Mouse (Mus musculus) mouse embryonic stem cell (cell line): ENCODE results near the gene Wipf1.

Experiments
- in situ Hi-C, 2 experiments: fragments of 300-500 bp; cut with MboI; formaldehyde crosslinking; loops; 1 replicate in 1 of 2; 3 replicates in 1 of 2; pipeline ENCODE4 v1.14.3; 2019 to 2020; ENCODE audit warnings: low sequenced_read_pairs in 2 of 2, low pct_unique_long_range_greater_than_20kb in 1 of 2, mixed read lengths in 1 of 2; ENCODE audit not compliant: unreplicated experiment in 1 of 2

Gene Wipf1

DNA sequence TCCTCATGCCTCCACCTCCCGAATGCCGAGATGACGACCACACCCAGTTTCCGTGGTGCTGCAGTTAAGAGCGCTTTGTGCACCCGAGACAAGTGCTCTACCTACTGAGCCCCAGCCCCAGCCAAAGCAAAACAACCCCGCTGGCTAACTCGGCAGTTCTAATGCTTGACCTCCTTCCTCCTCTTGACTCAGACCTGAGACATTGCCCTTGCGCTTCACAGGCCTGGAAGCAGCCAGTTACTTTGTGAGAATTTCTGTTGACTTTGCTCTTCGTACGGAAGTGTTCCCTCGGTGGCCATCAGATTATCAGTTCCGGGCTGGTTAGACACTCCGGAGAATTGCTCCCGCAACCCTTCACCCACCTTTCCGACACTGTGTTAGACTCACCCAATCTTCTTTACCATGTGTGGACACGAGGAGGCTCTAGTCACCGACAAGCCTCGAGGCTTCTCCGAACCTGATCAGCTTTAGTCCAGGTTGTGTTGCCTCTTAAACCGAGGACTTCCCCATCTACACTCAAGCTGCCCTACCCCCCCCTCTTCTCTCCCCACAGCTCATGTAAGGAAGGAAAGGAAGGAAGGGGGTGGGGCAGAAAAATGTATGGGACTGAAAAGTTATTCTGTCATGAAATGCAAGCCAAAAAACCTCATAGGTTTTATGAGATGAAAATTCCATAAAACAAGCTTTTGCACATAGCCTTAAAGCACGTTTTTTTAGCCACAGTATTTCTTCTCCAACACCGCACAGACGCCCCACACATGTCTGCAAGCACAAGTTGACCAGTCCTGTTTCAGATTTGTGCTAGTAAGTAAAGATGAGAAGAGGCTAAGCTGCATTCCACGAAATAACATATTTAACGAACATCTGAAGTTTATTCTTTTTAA, 44.1 kb downstream of the Wipf1 start:
- in situ Hi-C loops = no loop called here

- in situ Hi-C loops = no loop called here
These were observed 44.8 kb downstream of the Wipf1 start for GRCm38 (mm10) chr2:73484561-73485235.

DNA sequence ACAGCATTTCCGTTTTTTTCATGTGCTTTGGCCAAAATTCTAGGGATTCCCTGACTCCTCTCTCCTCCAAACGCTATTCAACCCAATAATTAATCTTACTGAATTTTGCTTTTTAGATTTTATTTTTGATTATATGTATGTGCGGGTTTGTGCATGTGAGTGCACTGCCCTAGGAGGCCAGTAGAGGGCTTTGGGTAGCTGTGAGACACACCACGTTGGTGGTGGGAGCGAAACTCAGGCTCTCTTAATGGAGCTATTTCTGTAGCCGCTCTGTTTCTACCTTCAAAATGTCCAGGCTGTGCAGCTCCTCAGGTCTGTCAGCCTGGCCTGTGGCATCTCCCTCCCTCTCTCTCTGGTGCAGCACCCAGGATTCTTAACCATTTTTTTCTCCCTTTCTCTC, 50.7 kb downstream of the Wipf1 start:
- in situ Hi-C loops = no loop called here

GRCm38 (mm10) chr2:73477501-73477900, 52.0 kb downstream of the Wipf1 start:
- in situ Hi-C loops = no loop called here

DNA sequence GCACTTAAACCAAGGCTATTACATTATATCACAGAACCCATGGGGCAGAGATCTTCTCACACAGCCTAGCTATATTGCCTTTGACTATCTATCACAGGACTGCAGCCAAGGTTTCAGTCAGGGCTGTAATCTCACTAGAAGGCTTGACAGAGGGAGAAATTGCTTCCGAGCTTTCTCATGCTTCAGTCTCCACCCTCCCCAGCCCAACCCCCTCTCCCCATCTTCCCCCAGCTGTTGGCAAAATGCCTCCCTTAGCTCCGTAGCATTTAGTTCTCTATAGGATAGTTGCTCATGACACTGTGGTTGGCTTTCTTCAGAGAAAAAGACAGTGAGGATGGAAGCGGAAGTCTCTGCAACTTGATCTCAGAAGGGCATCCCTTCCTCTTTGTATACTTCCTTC, 54.0 kb downstream of the Wipf1 start:
- in situ Hi-C loops = no loop called here

- in situ Hi-C loops = no loop called here
These were observed 57.4 kb downstream of the Wipf1 start for GRCm38 (mm10) chr2:73472130-73472529.

DNA sequence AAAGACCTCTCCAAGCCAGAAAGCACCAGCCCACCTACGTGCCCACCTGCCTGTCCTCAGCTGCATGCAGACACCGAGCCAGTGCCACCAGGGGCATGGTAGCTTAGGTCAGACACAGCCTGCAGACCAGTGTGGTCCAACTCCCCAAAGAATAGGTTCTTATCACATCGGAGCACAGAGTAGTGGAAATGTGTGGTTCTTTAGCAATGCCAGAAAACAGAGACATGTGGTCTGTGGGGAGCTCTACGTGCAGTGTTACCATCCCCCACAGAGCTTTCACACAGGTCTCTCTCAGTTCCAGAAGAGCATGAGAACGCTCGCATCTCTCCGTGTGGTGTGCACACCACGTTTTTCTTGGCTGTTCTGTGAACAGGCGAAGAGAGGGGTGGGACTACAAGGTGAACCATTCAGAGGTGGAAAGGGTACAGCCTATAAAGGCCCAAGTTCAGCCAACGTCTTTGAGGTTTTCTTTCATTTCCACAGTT, 59.3 kb downstream of the Wipf1 start:
- in situ Hi-C loops = no loop called here

- in situ Hi-C loops = no loop called here
These were observed 60.0 kb downstream of the Wipf1 start for GRCm38 (mm10) chr2:73469552-73469951.

DNA sequence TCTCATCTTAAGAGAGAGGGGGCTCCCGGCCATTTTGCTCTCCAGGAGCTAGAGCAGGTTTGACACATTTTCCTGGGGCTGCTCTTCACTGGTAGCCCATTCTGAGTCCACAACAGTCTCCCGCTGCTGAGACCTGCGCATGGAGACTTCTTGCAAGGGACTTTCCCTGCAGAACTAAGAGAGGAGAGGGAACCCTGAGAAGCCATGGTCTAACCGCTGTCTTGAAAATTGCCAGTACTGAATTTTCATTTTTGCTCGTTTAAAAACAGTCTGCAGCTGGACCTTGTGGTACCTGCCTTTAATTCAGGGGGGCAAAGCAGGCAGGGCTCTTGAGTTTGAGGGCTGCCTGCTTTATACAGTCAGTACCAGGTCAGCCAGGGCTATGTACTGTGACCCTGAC, 60.5 kb downstream of the Wipf1 start:
- in situ Hi-C loops = no loop called here

- in situ Hi-C loops = no loop called here
These were observed 62.3 kb downstream of the Wipf1 start for GRCm38 (mm10) chr2:73467071-73467851.

DNA sequence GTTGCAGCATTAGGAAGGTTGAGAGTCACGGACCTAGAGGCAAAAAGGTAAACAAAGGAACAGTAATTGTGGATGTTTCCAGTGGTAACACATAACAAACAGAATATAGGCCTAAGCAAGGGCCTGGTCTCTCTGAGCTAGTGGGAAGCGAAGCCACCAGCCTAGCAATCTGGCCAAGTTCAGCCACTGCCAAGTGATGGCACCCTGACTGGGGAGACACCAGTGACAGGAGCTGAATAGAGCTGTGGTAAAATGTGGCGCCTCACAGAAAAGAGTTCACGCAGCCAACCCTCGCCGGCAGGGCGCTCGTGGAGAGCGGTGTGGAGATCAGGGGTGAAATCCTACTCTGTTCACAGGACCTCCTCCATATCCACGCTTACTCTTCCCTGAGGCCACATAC, 63.1 kb downstream of the Wipf1 start:
- in situ Hi-C loops = no loop called here

- in situ Hi-C loops = no loop called here
These were observed 65.9 kb downstream of the Wipf1 start for GRCm38 (mm10) chr2:73463431-73464194.

DNA sequence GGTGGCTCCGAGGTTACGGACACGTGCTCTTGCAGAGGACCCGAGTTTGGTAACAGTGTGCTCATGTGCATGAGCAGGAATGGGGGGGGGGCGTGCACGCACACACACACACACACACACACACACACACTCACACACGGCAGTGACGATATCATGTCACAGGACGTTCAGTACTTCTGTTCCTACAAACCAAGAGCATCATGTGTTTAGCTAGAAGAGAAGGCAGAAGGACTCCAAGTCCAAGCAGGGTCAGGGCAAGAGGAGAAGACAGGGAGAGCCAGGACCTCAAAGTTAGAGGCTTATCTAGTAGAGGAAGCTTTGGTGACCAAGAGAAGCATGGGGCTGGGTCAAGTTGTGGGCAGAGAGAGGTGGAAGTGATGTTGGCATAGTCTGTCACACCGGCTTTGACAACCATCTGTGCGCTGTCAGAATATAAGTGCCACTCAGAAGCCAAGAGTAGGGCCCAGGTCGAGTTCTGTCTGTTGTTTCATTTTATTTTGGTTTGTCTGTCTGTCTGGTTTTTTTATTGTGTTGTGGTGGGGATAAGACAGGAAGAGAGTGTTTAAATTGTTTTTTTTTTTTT, 66.7 kb downstream of the Wipf1 start:
- in situ Hi-C loops = no loop called here

GRCm38 (mm10) chr2:73462265-73462664, 67.3 kb downstream of the Wipf1 start:
- in situ Hi-C loops = no loop called here

DNA sequence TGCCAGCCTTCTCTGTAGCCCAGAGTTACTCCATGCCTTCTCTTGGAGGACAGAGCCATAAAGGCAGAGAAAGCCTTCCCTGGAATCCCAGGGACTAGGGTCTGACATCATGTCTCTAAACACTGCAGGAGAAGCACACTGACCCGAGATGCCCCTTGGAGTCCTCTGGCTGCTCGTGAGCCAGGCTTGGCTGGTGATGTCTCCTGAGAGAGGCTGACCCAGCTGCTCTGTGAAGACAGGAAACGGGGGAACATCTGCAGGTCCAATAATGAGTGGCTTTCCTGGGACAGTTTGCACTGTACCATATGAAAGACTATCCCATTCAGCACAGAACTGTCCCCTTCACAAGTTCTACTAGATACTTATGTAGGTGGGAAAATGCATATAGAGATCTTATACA, 69.4 kb downstream of the Wipf1 start:
- in situ Hi-C loops = no loop called here

DNA sequence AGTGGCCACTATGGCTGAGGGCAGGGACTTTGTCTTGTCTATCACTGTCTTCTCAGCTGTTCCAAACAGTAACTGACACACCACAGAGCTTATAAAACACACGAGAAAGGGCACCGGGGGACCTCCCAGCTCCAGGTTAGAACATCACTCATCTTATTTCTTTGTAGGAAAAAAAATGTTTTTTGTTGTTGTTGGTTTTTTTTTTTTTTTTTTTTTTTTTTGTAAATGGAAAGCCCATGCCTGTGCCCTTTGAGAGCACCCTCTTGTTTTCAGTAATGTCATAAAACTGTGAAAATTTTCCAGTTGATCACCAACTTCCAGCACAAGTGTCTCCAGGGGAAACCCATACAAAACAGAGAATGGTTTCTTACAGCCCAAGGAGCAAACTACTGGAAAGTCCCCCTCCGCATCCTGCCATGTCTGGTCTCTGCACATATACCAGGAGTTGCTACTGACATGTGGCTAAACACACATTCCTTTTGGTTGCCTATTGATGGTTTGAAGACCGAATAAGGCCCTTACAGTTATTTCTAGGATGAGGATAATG, 69.9 kb downstream of the Wipf1 start:
- in situ Hi-C loops = no loop called here

- in situ Hi-C loops = no loop called here
These were observed 72.6 kb downstream of the Wipf1 start for GRCm38 (mm10) chr2:73456886-73457285.

- in situ Hi-C loops = no loop called here
These were observed 73.4 kb downstream of the Wipf1 start for GRCm38 (mm10) chr2:73456154-73456553.
